Mouse (Mus musculus): Measurements from ENCODE around the gene Tmem63a. TPM values are rescaled to one million over a fixed set of nuclear protein-coding genes. Genes with fewer than 3 reads are reported as not detected.

The Tmem63a gene
- polyA plus RNA-seq, 1 experiment, result 38.5 TPM

DNA sequence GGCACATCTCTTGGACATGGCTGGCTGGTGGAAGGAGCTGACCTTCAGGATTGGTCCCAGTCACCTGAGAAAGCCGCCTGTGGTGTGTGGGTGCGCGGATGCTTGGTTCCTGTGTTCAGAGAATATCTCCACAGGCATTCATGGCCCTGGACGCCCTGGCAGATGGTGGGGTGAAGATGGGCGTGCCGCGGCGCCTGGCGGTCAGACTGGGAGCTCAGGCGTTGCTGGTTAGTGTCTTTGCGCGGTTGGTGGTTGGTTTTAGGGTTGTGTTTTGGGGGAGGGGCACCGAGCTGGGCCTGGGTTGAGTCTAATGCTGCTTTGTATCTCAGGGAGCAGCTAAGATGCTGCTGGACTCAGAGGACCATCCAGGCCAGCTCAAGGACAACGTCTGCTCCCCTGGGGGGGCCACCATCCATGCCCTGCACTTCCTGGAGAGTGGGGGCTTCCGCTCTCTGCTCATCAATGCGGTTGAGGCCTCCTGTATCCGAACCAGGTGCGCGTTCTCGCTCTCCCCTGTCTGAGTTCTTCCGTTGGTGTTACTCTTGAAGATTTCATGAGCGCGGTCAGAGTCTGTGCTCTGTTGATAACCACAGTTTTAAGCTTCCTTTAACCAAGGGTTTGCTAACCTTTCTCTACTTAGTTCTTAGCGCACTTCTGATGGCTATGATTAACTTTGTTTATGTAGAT lies 35.5 kb upstream of the Tmem63a start:
- TF ChIP-seq MAX (IDR thresholded peaks at IDR 0.05) (no peak), FOSL1 (IDR thresholded peaks at IDR 0.05; ENCODE audit: insufficient read depth, low read length, poor library complexity, severe bottlenecking) (no peak), USF1 (IDR thresholded peaks at IDR 0.05; ENCODE audit: low read depth) (no peak), CTCF (IDR thresholded peaks at IDR 0.05; ENCODE audit: control insufficient read depth, insufficient read depth, insufficient read length) (no peak), CEBPB (IDR thresholded peaks at IDR 0.05; ENCODE audit: low read depth) (no peak), MYOG (IDR thresholded peaks at IDR 0.05; ENCODE audit: control insufficient read depth, extremely low read depth, insufficient read length) (no peak), MYOD1 (IDR thresholded peaks at IDR 0.05; ENCODE audit: control insufficient read depth, insufficient read length, low read depth) (no peak)
- peaks cover 26% of the 10 kb centered on the region for H3K36me3 ChIP-seq (ENCODE audit: control insufficient read depth, insufficient read depth)
- no peak overlapping the region for H3K4me3 ChIP-seq (ENCODE audit: insufficient read depth, poor library complexity, severe bottlenecking)

DNA sequence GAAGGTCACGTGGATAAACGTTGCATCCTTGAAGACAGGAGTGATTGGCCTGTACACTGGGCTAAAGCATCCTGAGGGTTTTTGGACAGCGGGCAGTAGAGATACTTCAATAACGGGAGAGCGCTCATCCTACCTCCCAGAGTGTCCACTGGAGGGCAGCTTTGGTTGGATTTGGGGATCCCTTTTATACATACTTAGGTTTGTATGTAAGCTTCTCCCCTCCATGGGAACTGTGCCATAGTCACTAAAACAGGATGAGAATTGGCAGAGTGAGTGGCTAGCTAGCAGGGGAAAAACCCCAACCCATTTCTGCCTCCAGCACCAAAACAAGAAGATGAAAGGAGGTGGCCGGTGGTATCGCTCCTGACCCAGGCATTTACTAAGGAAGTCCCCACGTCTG lies 31.0 kb upstream of the Tmem63a start:
- no peak for TF ChIP-seq FOSL1 (IDR thresholded peaks at IDR 0.05; ENCODE audit: insufficient read depth, low read length, poor library complexity, severe bottlenecking)
- no peak for TF ChIP-seq MYOD1 (IDR thresholded peaks at IDR 0.05; ENCODE audit: control insufficient read depth, insufficient read length, low read depth)
- TF ChIP-seq MYOG (IDR thresholded peaks at IDR 0.05; ENCODE audit: control insufficient read depth, extremely low read depth, insufficient read length), result no peak
- no peak for TF ChIP-seq CEBPB (IDR thresholded peaks at IDR 0.05; ENCODE audit: low read depth)
- TF ChIP-seq MAX (IDR thresholded peaks at IDR 0.05), result no peak
- TF ChIP-seq USF1 (IDR thresholded peaks at IDR 0.05; ENCODE audit: low read depth), result no peak
- no peak for TF ChIP-seq CTCF (IDR thresholded peaks at IDR 0.05; ENCODE audit: control insufficient read depth, insufficient read depth, insufficient read length)
- peaks cover 11% of the 10 kb centered on the region for H3K79me2 ChIP-seq (ENCODE audit: control insufficient read depth, insufficient read depth)
- H3K4me3 ChIP-seq (ENCODE audit: insufficient read depth, poor library complexity, severe bottlenecking), result no peak overlapping the region
- H3K27me3 ChIP-seq (ENCODE audit: control insufficient read depth, insufficient read depth, insufficient read length), result no peaks in the 10 kb centered on the region
- no peak overlapping the region for H3ac ChIP-seq (ENCODE audit: control insufficient read depth, insufficient read length, low read depth)
- H3K36me3 ChIP-seq (ENCODE audit: control insufficient read depth, insufficient read depth), result peaks cover 26% of the 10 kb centered on the region
- H3K79me3 ChIP-seq (ENCODE audit: low read depth), result peaks cover 6% of the 10 kb centered on the region

More for the DNA sequence above, 35.5 kb upstream of the Tmem63a start:
- Histone ChIP-seq H3K79me3 (ENCODE audit: low read depth) (peaks cover 25% of the 10 kb centered on the region), H3K27me3 (ENCODE audit: control insufficient read depth, insufficient read depth, insufficient read length) (no peaks in the 10 kb centered on the region), H3ac (ENCODE audit: control insufficient read depth, insufficient read length, low read depth) (no peak overlapping the region), H3K79me2 (ENCODE audit: control insufficient read depth, insufficient read depth) (peaks cover 32% of the 10 kb centered on the region)

DNA sequence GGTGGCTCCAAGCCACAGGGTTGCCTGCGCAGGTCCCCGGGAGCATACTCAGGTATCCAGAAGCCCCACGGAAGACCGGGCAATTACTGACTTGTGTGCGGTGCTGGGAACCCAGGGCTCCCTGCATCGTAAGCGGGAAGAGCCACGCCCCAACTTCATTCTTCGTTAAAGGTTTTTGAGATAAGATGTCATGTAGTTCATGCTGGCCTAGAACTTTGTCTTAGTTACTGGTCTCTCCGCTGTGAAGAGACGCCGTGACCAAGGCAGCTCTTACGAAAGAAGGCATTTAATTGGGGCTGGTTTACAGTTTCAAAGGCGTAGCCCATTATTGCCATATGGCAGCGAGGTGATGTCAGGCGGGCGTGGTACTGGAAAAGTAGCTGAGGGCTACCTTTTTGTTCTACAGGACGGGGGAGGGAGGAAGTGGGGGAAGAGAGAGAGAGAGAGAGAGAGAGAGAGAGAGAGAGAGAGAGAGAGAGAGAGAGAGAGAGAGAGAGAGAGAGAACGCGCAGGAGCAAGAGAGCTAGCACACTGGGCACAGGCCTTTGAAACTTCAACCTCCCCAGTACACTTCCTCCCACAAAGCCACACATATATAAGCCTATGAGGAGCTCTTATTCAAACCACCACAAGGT lies 30.4 kb upstream of the Tmem63a start:
- Histone ChIP-seq H3K79me2 (ENCODE audit: control insufficient read depth, insufficient read depth) (peaks cover 5% of the 10 kb centered on the region), H3K27me3 (ENCODE audit: control insufficient read depth, insufficient read depth, insufficient read length) (no peaks in the 10 kb centered on the region), H3K4me3 (ENCODE audit: insufficient read depth, poor library complexity, severe bottlenecking) (no peak overlapping the region), H3K79me3 (ENCODE audit: low read depth) (peaks cover 2% of the 10 kb centered on the region), H3ac (ENCODE audit: control insufficient read depth, insufficient read length, low read depth) (no peak overlapping the region), H3K36me3 (ENCODE audit: control insufficient read depth, insufficient read depth) (peaks cover 20% of the 10 kb centered on the region)
- TF ChIP-seq MAX (IDR thresholded peaks at IDR 0.05), result no peak
- no peak for TF ChIP-seq USF1 (IDR thresholded peaks at IDR 0.05; ENCODE audit: low read depth)
- TF ChIP-seq MYOD1 (IDR thresholded peaks at IDR 0.05; ENCODE audit: control insufficient read depth, insufficient read length, low read depth), result no peak
- TF ChIP-seq FOSL1 (IDR thresholded peaks at IDR 0.05; ENCODE audit: insufficient read depth, low read length, poor library complexity, severe bottlenecking), result no peak
- TF ChIP-seq CTCF (IDR thresholded peaks at IDR 0.05; ENCODE audit: control insufficient read depth, insufficient read depth, insufficient read length), result no peak
- TF ChIP-seq MYOG (IDR thresholded peaks at IDR 0.05; ENCODE audit: control insufficient read depth, extremely low read depth, insufficient read length), result no peak
- TF ChIP-seq CEBPB (IDR thresholded peaks at IDR 0.05; ENCODE audit: low read depth), result peak; percentile 45

DNA sequence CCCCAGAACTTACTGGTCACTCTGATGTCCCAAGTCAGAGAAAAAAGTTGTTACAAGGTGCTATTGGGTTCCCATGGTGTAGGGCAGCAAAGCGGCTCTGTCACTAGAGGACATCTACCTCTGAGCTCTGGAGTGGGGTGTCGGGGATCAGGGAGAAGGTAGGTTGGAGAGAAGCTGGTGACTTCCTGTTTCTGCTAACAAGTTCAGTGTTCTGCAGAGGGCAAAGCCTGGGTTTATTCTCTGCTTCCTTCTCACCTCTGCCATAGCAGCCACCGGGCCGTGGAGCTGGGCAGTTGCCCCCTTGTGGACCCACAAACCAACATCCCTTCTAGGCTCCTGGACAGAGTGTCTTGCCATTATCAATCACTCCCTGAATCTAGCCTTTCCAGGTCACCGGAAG lies 29.4 kb upstream of the Tmem63a start:
- H3K79me2 ChIP-seq (ENCODE audit: control insufficient read depth, insufficient read depth), result no peaks in the 10 kb centered on the region
- peaks cover 2% of the 10 kb centered on the region for H3K79me3 ChIP-seq (ENCODE audit: low read depth)
- H3K36me3 ChIP-seq (ENCODE audit: control insufficient read depth, insufficient read depth), result peaks cover 10% of the 10 kb centered on the region
- H3ac ChIP-seq (ENCODE audit: control insufficient read depth, insufficient read length, low read depth), result no peak overlapping the region
- no peak for TF ChIP-seq USF1 (IDR thresholded peaks at IDR 0.05; ENCODE audit: low read depth)
- TF ChIP-seq CEBPB (IDR thresholded peaks at IDR 0.05; ENCODE audit: low read depth), result no peak
- no peak for TF ChIP-seq MYOD1 (IDR thresholded peaks at IDR 0.05; ENCODE audit: control insufficient read depth, insufficient read length, low read depth)
- TF ChIP-seq MYOG (IDR thresholded peaks at IDR 0.05; ENCODE audit: control insufficient read depth, extremely low read depth, insufficient read length), result no peak
- no peak for TF ChIP-seq MAX (IDR thresholded peaks at IDR 0.05)
- no peak for TF ChIP-seq CTCF (IDR thresholded peaks at IDR 0.05; ENCODE audit: control insufficient read depth, insufficient read depth, insufficient read length)
- no peak for TF ChIP-seq FOSL1 (IDR thresholded peaks at IDR 0.05; ENCODE audit: insufficient read depth, low read length, poor library complexity, severe bottlenecking)
- no peaks in the 10 kb centered on the region for H3K27me3 ChIP-seq (ENCODE audit: control insufficient read depth, insufficient read depth, insufficient read length)
- H3K4me3 ChIP-seq (ENCODE audit: insufficient read depth, poor library complexity, severe bottlenecking), result no peak overlapping the region

GRCm38 (mm10) chr1:180913797-180914196 lies 28.3 kb upstream of the Tmem63a start:
- TF ChIP-seq MYOD1 (IDR thresholded peaks at IDR 0.05; ENCODE audit: control insufficient read depth, insufficient read length, low read depth) (peak; percentile 53), CTCF (IDR thresholded peaks at IDR 0.05; ENCODE audit: control insufficient read depth, insufficient read depth, insufficient read length) (no peak), CEBPB (IDR thresholded peaks at IDR 0.05; ENCODE audit: low read depth) (no peak), USF1 (IDR thresholded peaks at IDR 0.05; ENCODE audit: low read depth) (no peak), MYOG (IDR thresholded peaks at IDR 0.05; ENCODE audit: control insufficient read depth, extremely low read depth, insufficient read length) (no peak), MAX (IDR thresholded peaks at IDR 0.05) (no peak)
- peaks cover 3% of the 10 kb centered on the region for H3K36me3 ChIP-seq (ENCODE audit: control insufficient read depth, insufficient read depth)
- H3ac ChIP-seq (ENCODE audit: control insufficient read depth, insufficient read length, low read depth), result no peak overlapping the region
- no peaks in the 10 kb centered on the region for H3K79me3 ChIP-seq (ENCODE audit: low read depth)
- H3K27me3 ChIP-seq (ENCODE audit: control insufficient read depth, insufficient read depth, insufficient read length), result no peaks in the 10 kb centered on the region
- H3K4me3 ChIP-seq (ENCODE audit: insufficient read depth, poor library complexity, severe bottlenecking), result no peak overlapping the region
- H3K79me2 ChIP-seq (ENCODE audit: control insufficient read depth, insufficient read depth), result no peaks in the 10 kb centered on the region

Measured in C2C12 (cell line).